Mouse (Mus musculus): ENCODE results near the gene Fbh1.

Fbh1 gene

GRCm38 (mm10) chr2:11718573-11718972 is 58.8 kb downstream of the Fbh1 start:
- 91% methylated on average over 2 of the region's 2 CpGs for WGBS

- WGBS = 58% methylated on average over 4 of the region's 4 CpGs
Measured at GRCm38 (mm10) chr2:11714535-11714934, 62.8 kb downstream of the Fbh1 start.

- WGBS = 76% methylated on average over 3 of the region's 3 CpGs
Measured at GRCm38 (mm10) chr2:11713021-11713420, 64.4 kb downstream of the Fbh1 start.

GRCm38 (mm10) chr2:11712483-11712990 is 64.8 kb downstream of the Fbh1 start:
- WGBS = 86% methylated on average over 6 of the region's 6 CpGs

GRCm38 (mm10) chr2:11710101-11710500 is 67.3 kb downstream of the Fbh1 start:
- WGBS = 59% methylated on average over 4 of the region's 4 CpGs

GRCm38 (mm10) chr2:11708538-11708937 is 68.8 kb downstream of the Fbh1 start:
- 84% methylated on average over 5 of the region's 5 CpGs for WGBS

- WGBS = 25% methylated on average over 6 of the region's 6 CpGs
Measured at GRCm38 (mm10) chr2:11706746-11707065, 70.7 kb downstream of the Fbh1 start.

- WGBS = 1% methylated on average over 28 of the region's 28 CpGs
Measured at GRCm38 (mm10) chr2:11706030-11706745, 71.2 kb downstream of the Fbh1 start.

GRCm38 (mm10) chr2:11705201-11706025 is 72.0 kb downstream of the Fbh1 start, which contains the start of gene Il15ra:
TSS of gene Il15ra (plus strand) at chr2:11705290.
- under 1% methylated on average over 37 of the region's 37 CpGs for WGBS

GRCm38 (mm10) chr2:11699905-11700304 is 77.5 kb downstream of the Fbh1 start:
- WGBS = 88% methylated on average over 2 of the region's 2 CpGs

- WGBS = 69% methylated on average over 5 of the region's 5 CpGs
Measured at GRCm38 (mm10) chr2:11698994-11699393, 78.4 kb downstream of the Fbh1 start.

- whole genome bisulfite sequencing = 70% methylated on average over 2 of the region's 2 CpGs
Measured at GRCm38 (mm10) chr2:11695867-11696266, 81.5 kb downstream of the Fbh1 start.

- 74% methylated on average over 2 of the region's 2 CpGs for WGBS
Measured at GRCm38 (mm10) chr2:11694104-11694503, 83.3 kb downstream of the Fbh1 start.

GRCm38 (mm10) chr2:11693352-11693751 is 84.0 kb downstream of the Fbh1 start:
- 96% methylated on average over 4 of the region's 4 CpGs for WGBS
